Mouse (Mus musculus): Measurements from ENCODE around the gene Rrbp1. TPM values are rescaled to one million over a fixed set of nuclear protein-coding genes. Genes with fewer than 3 reads are reported as not detected.

Gene Rrbp1
- polyA plus RNA-seq, 1 experiment from 2014 or later = 25.5 TPM

GRCm38 (mm10) chr2:144032664-144033063, 21.6 kb upstream of the Rrbp1 start, which contains the start of gene Banf2:
Banf2 (plus strand) TSS chr2:144033059.
- Histone ChIP-seq H3K4me1 (ENCODE audit: control insufficient read depth, insufficient read depth, low read length) (no peaks in the 10 kb centered on the region), H3K27ac (replicated peaks; ENCODE audit: low read depth, low read length) (no peak within 1 kb of the TSS), H3K27me3 (ENCODE audit: control insufficient read depth, insufficient read depth, low read length) (no peaks in the 10 kb centered on the region), H3K9ac (replicated peaks; ENCODE audit: low read length) (no peak within 1 kb of the TSS), H3K9me3 (ENCODE audit: control insufficient read depth, low read length) (no peaks in the 10 kb centered on the region), H3K36me3 (ENCODE audit: control insufficient read depth, insufficient read depth, low read length) (no peaks in the 10 kb centered on the region), H3K4me2 (ENCODE audit: low read length) (no peak within 1 kb of the TSS), H3K4me3 (replicated peaks; ENCODE audit: low read depth, low read length) (no peak within 1 kb of the TSS)
- DNase-seq = no peak
- WGBS = 93% methylated on average over 2 of the region's 2 CpGs
- ATAC-seq (ENCODE audit: low FRiP score, low TSS enrichment) = no peak

GRCm38 (mm10) chr2:144030791-144031190, 19.7 kb upstream of the Rrbp1 start:
- H3K9ac ChIP-seq (replicated peaks; ENCODE audit: low read length) = no peak overlapping the region
- ATAC-seq (ENCODE audit: low FRiP score, low TSS enrichment) = no peak
- H3K27me3 ChIP-seq (ENCODE audit: control insufficient read depth, insufficient read depth, low read length) = no peaks in the 10 kb centered on the region
- WGBS = 91% methylated on average over 7 of the region's 7 CpGs
- H3K27ac ChIP-seq (replicated peaks; ENCODE audit: low read depth, low read length) = no peak overlapping the region
- no peaks in the 10 kb centered on the region for H3K9me3 ChIP-seq (ENCODE audit: control insufficient read depth, low read length)
- H3K4me2 ChIP-seq (ENCODE audit: low read length) = no peak overlapping the region
- H3K4me3 ChIP-seq (replicated peaks; ENCODE audit: low read depth, low read length) = no peak overlapping the region
- no peaks in the 10 kb centered on the region for H3K4me1 ChIP-seq (ENCODE audit: control insufficient read depth, insufficient read depth, low read length)
- DNase-seq = no peak
- no peaks in the 10 kb centered on the region for H3K36me3 ChIP-seq (ENCODE audit: control insufficient read depth, insufficient read depth, low read length)

DNA sequence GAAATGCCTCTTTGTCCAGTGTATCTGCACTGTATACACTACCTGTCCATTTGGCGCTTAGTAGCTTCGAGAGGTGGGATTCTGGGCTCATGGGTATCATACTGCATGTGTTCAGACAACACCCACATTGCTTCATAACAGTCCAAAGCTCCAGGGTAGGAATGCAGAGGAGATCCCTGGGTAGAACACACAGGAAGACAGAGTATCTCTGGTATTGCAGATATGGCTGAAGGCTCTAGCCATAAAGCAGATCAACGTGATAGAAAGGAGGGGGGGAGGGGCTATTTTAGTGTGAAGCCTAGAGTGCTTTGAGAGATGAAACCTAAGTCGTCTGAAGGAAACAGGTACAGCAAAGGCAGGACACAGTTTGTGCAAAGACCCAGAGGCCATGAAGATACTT, 15.4 kb upstream of the Rrbp1 start:
- no peaks in the 10 kb centered on the region for H3K27me3 ChIP-seq (ENCODE audit: control insufficient read depth, insufficient read depth, low read length)
- H3K27ac ChIP-seq (replicated peaks; ENCODE audit: low read depth, low read length) = no peak overlapping the region
- ATAC-seq (ENCODE audit: low FRiP score, low TSS enrichment) (no peak), DNase-seq (no peak)
- H3K4me1 ChIP-seq (ENCODE audit: control insufficient read depth, insufficient read depth, low read length) = no peaks in the 10 kb centered on the region
- H3K9me3 ChIP-seq (ENCODE audit: control insufficient read depth, low read length) = no peaks in the 10 kb centered on the region
- no peak overlapping the region for H3K4me3 ChIP-seq (replicated peaks; ENCODE audit: low read depth, low read length)
- no peak overlapping the region for H3K4me2 ChIP-seq (ENCODE audit: low read length)
- no peak overlapping the region for H3K9ac ChIP-seq (replicated peaks; ENCODE audit: low read length)
- 78% methylated on average over 4 of the region's 4 CpGs for WGBS
- H3K36me3 ChIP-seq (ENCODE audit: control insufficient read depth, insufficient read depth, low read length) = no peaks in the 10 kb centered on the region

DNA sequence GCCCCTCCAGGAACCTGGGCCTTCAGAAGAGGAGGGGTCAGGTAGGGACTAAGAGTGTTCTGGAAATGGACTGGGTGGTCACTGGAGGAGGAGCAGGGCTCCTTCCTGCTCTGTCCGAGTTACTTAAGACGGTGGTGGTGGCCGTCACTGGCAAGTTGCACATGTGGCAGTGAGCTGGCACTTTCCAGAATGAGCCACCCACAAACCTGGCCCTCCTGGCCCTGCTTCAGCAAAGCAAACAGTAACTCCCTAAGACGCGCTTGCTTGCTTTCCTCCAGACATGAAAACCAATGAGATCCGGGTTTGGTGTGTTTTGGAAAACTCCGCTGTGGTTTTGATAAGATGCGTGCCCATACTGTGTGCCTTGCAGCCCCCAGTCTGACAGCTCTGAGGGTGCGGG, 14.3 kb upstream of the Rrbp1 start:
- Histone ChIP-seq H3K4me2 (ENCODE audit: low read length) (no peak overlapping the region), H3K4me1 (ENCODE audit: control insufficient read depth, insufficient read depth, low read length) (no peaks in the 10 kb centered on the region), H3K27me3 (ENCODE audit: control insufficient read depth, insufficient read depth, low read length) (no peaks in the 10 kb centered on the region), H3K9me3 (ENCODE audit: control insufficient read depth, low read length) (no peaks in the 10 kb centered on the region), H3K9ac (replicated peaks; ENCODE audit: low read length) (no peak overlapping the region), H3K4me3 (replicated peaks; ENCODE audit: low read depth, low read length) (no peak overlapping the region), H3K36me3 (ENCODE audit: control insufficient read depth, insufficient read depth, low read length) (no peaks in the 10 kb centered on the region), H3K27ac (replicated peaks; ENCODE audit: low read depth, low read length) (no peak overlapping the region)
- 91% methylated on average over 9 of the region's 9 CpGs for WGBS
- DNase-seq (no peak), ATAC-seq (ENCODE audit: low FRiP score, low TSS enrichment) (no peak)

GRCm38 (mm10) chr2:144022441-144022840, 11.4 kb upstream of the Rrbp1 start:
- Histone ChIP-seq H3K9ac (replicated peaks; ENCODE audit: low read length) (no peak overlapping the region), H3K27ac (replicated peaks; ENCODE audit: low read depth, low read length) (no peak overlapping the region), H3K4me3 (replicated peaks; ENCODE audit: low read depth, low read length) (no peak overlapping the region), H3K4me1 (ENCODE audit: control insufficient read depth, insufficient read depth, low read length) (no peaks in the 10 kb centered on the region), H3K36me3 (ENCODE audit: control insufficient read depth, insufficient read depth, low read length) (no peaks in the 10 kb centered on the region), H3K27me3 (ENCODE audit: control insufficient read depth, insufficient read depth, low read length) (no peaks in the 10 kb centered on the region), H3K9me3 (ENCODE audit: control insufficient read depth, low read length) (no peaks in the 10 kb centered on the region), H3K4me2 (ENCODE audit: low read length) (no peak overlapping the region)
- DNase-seq (no peak), ATAC-seq (ENCODE audit: low FRiP score, low TSS enrichment) (no peak)
- WGBS = 81% methylated on average over 3 of the region's 3 CpGs

DNA sequence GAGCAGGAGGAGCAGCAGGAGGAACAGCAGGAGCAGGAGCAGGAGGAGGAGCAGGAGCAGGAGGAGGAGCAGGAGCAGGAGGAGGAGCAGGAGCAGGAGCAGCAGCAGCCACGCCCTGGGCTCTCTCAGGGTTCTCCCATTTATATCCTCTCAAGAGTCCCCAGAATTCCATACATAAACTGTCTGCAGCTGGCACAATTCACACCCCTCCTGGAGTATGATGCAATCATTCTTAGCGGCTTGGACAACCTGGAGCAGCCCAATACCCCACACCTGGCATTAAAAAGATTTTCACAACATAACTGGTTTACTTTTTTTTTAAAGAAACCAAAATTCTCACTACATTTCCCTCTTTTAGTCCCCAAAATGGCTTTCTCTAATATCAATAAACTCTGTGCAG, 8.9 kb upstream of the Rrbp1 start:
- Histone ChIP-seq H3K27ac (replicated peaks; ENCODE audit: low read depth, low read length) (no peak overlapping the region), H3K9ac (replicated peaks; ENCODE audit: low read length) (no peak overlapping the region), H3K27me3 (ENCODE audit: control insufficient read depth, insufficient read depth, low read length) (no peaks in the 10 kb centered on the region), H3K4me2 (ENCODE audit: low read length) (no peak overlapping the region), H3K36me3 (ENCODE audit: control insufficient read depth, insufficient read depth, low read length) (no peaks in the 10 kb centered on the region), H3K4me1 (ENCODE audit: control insufficient read depth, insufficient read depth, low read length) (no peaks in the 10 kb centered on the region), H3K9me3 (ENCODE audit: control insufficient read depth, low read length) (no peaks in the 10 kb centered on the region), H3K4me3 (replicated peaks; ENCODE audit: low read depth, low read length) (no peak overlapping the region)
- DNase-seq (no peak), ATAC-seq (ENCODE audit: low FRiP score, low TSS enrichment) (no peak)
- WGBS = 64% methylated on average over 2 of the region's 2 CpGs

GRCm38 (mm10) chr2:144015861-144016260, 4.8 kb upstream of the Rrbp1 start:
- Histone ChIP-seq H3K27me3 (ENCODE audit: control insufficient read depth, insufficient read depth, low read length) (no peaks in the 10 kb centered on the region), H3K9me3 (ENCODE audit: control insufficient read depth, low read length) (no peaks in the 10 kb centered on the region), H3K4me3 (replicated peaks; ENCODE audit: low read depth, low read length) (no peak overlapping the region), H3K9ac (replicated peaks; ENCODE audit: low read length) (no peak overlapping the region), H3K36me3 (ENCODE audit: control insufficient read depth, insufficient read depth, low read length) (no peaks in the 10 kb centered on the region), H3K4me1 (ENCODE audit: control insufficient read depth, insufficient read depth, low read length) (no peaks in the 10 kb centered on the region), H3K4me2 (ENCODE audit: low read length) (no peak overlapping the region), H3K27ac (replicated peaks; ENCODE audit: low read depth, low read length) (no peak overlapping the region)
- WGBS = 90% methylated on average over 9 of the region's 9 CpGs
- DNase-seq (no peak), ATAC-seq (ENCODE audit: low FRiP score, low TSS enrichment) (no peak)

- DNase-seq (peak; percentile 29), ATAC-seq (ENCODE audit: low FRiP score, low TSS enrichment) (no peak)
- no peak overlapping the region for H3K4me2 ChIP-seq (ENCODE audit: low read length)
- no peak overlapping the region for H3K4me3 ChIP-seq (replicated peaks; ENCODE audit: low read depth, low read length)
- no peak overlapping the region for H3K27ac ChIP-seq (replicated peaks; ENCODE audit: low read depth, low read length)
- 21% methylated on average over 5 of the region's 5 CpGs for WGBS
- no peaks in the 10 kb centered on the region for H3K9me3 ChIP-seq (ENCODE audit: control insufficient read depth, low read length)
- no peaks in the 10 kb centered on the region for H3K27me3 ChIP-seq (ENCODE audit: control insufficient read depth, insufficient read depth, low read length)
- no peak overlapping the region for H3K9ac ChIP-seq (replicated peaks; ENCODE audit: low read length)
- H3K36me3 ChIP-seq (ENCODE audit: control insufficient read depth, insufficient read depth, low read length) = no peaks in the 10 kb centered on the region
- H3K4me1 ChIP-seq (ENCODE audit: control insufficient read depth, insufficient read depth, low read length) = no peaks in the 10 kb centered on the region
Observed at GRCm38 (mm10) chr2:144014481-144014880, 3.4 kb upstream of the Rrbp1 start.

- no peaks in the 10 kb centered on the region for H3K27me3 ChIP-seq (ENCODE audit: control insufficient read depth, insufficient read depth, low read length)
- H3K9ac ChIP-seq (replicated peaks; ENCODE audit: low read length) = no peak overlapping the region
- no peaks in the 10 kb centered on the region for H3K9me3 ChIP-seq (ENCODE audit: control insufficient read depth, low read length)
- 88% methylated on average over 11 of the region's 11 CpGs for WGBS
- H3K4me3 ChIP-seq (replicated peaks; ENCODE audit: low read depth, low read length) = no peak overlapping the region
- ATAC-seq (ENCODE audit: low FRiP score, low TSS enrichment) (no peak), DNase-seq (no peak)
- H3K36me3 ChIP-seq (ENCODE audit: control insufficient read depth, insufficient read depth, low read length) = no peaks in the 10 kb centered on the region
- no peak overlapping the region for H3K4me2 ChIP-seq (ENCODE audit: low read length)
- H3K4me1 ChIP-seq (ENCODE audit: control insufficient read depth, insufficient read depth, low read length) = no peaks in the 10 kb centered on the region
- no peak overlapping the region for H3K27ac ChIP-seq (replicated peaks; ENCODE audit: low read depth, low read length)
Observed at GRCm38 (mm10) chr2:144014051-144014450, 3.0 kb upstream of the Rrbp1 start.

Measured in midbrain, embryonic 14.5 days (tissue).